Mouse (Mus musculus) adrenal gland, adult 18-20 months (tissue): ENCODE measurements around the gene Tnfrsf1b. TPM values are rescaled to one million over a fixed set of nuclear protein-coding genes. Genes with fewer than 3 reads are reported as not detected.

Experiments used
- DNase-seq, 2 experiments: peaks; one replicate each; pipeline ENCODE4 v3.0.0; 2021 to 2022; ENCODE audit warnings: low spot score in 2 of 2
- total RNA-seq, 2 experiments: library from RNA; stranded (reverse); gene quantifications; 1 replicate in 1 of 2; 2 replicates in 1 of 2; pipeline ENCODE4 v1.2.3; 2021

Tnfrsf1b gene
- total RNA-seq, 2 experiments from 2014 or later = 8.5 to 18.4 TPM

- no peak for DNase-seq
Measured at GRCm38 (mm10) chr4:145260802-145261201, 14.1 kb upstream of the Tnfrsf1b start.

- no peak for DNase-seq
Measured at GRCm38 (mm10) chr4:145257751-145258434, 11.2 kb upstream of the Tnfrsf1b start.

GRCm38 (mm10) chr4:145256144-145256543 is 9.5 kb upstream of the Tnfrsf1b start:
- no peak for DNase-seq

GRCm38 (mm10) chr4:145254418-145254817 is 7.7 kb upstream of the Tnfrsf1b start:
- DNase-seq = no peak

GRCm38 (mm10) chr4:145252611-145253010 is 5.9 kb upstream of the Tnfrsf1b start:
- DNase-seq = no peak

- no peak for DNase-seq
Measured at GRCm38 (mm10) chr4:145251546-145251945, 4.9 kb upstream of the Tnfrsf1b start.

- no peak for DNase-seq
Measured at GRCm38 (mm10) chr4:145250002-145250401, 3.3 kb upstream of the Tnfrsf1b start.

GRCm38 (mm10) chr4:145247556-145247955 is 886 bp upstream of the Tnfrsf1b start:
- DNase-seq = no peak

GRCm38 (mm10) chr4:145245581-145245980 is 1.1 kb downstream of the Tnfrsf1b start:
- no peak for DNase-seq

GRCm38 (mm10) chr4:145244676-145245075 is 2.0 kb downstream of the Tnfrsf1b start:
- DNase-seq = no peak

- no peak for DNase-seq
Measured at GRCm38 (mm10) chr4:145242719-145243350, 3.8 kb downstream of the Tnfrsf1b start.

- no peak for DNase-seq
Measured at GRCm38 (mm10) chr4:145240723-145241231, 5.9 kb downstream of the Tnfrsf1b start.

- no peak for DNase-seq
Measured at GRCm38 (mm10) chr4:145239049-145239830, 7.4 kb downstream of the Tnfrsf1b start.

- DNase-seq = no peak
Measured at GRCm38 (mm10) chr4:145236027-145236426, 10.6 kb downstream of the Tnfrsf1b start.

- no peak for DNase-seq
Measured at GRCm38 (mm10) chr4:145233487-145234228, 13.0 kb downstream of the Tnfrsf1b start.

- no peak for DNase-seq
Measured at GRCm38 (mm10) chr4:145231732-145232131, 14.9 kb downstream of the Tnfrsf1b start.

GRCm38 (mm10) chr4:145230647-145231046 is 16.0 kb downstream of the Tnfrsf1b start:
- DNase-seq = no peak

- no peak for DNase-seq
Measured at GRCm38 (mm10) chr4:145229524-145230163, 17.0 kb downstream of the Tnfrsf1b start.

GRCm38 (mm10) chr4:145229051-145229450 is 17.6 kb downstream of the Tnfrsf1b start:
- no peak for DNase-seq

GRCm38 (mm10) chr4:145224613-145225012 is 22.1 kb downstream of the Tnfrsf1b start:
- no peak for DNase-seq

GRCm38 (mm10) chr4:145222064-145222463 is 24.6 kb downstream of the Tnfrsf1b start:
- no peak for DNase-seq
